Mouse (Mus musculus): ENCODE data around the gene Gm44973. TPM values are rescaled to one million over a fixed set of nuclear protein-coding genes. Genes with fewer than 3 reads are reported as not detected.

Gene Gm44973
- polyA plus RNA-seq, 1 experiment from 2014 or later: not detected

DNA sequence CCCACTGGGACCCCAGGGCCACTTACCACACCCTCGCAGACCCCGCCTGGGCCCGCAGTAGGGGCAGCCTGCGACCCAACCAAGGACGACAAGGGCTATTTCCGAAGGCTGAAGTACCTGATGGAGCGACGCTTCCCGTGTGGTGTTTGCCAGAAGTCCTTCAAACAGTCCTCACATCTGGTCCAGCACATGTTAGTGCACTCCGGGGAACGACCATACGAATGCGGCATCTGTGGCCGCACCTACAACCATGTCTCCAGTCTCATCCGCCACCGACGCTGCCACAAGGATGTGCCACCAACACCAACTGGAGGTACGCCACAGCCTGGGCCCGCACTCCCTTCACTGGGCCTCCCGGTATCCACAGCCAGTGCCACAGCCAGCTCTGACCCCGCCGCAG is 14.2 kb downstream of the Gm44973 start:
- DNase-seq: no peak
- H3K9me3 ChIP-seq (ENCODE audit: low read depth, low read length): peaks cover 40% of the 10 kb centered on the region
- no peak overlapping the region for H3K4me3 ChIP-seq (ENCODE audit: low read depth, low read length)
- H3K4me1 ChIP-seq (ENCODE audit: insufficient read depth): no peaks in the 10 kb centered on the region
- WGBS: 94% methylated on average over 22 of the region's 22 CpGs
- H3K9ac ChIP-seq: no peak overlapping the region
- ATAC-seq (ENCODE audit: insufficient read depth): no peak
- no peak overlapping the region for H3K27ac ChIP-seq (ENCODE audit: low read depth)
- no peak for TF ChIP-seq CTCF (IDR thresholded peaks at IDR 0.05; ENCODE audit: low read depth)
- H3K4me2 ChIP-seq: no peak overlapping the region
- no peaks in the 10 kb centered on the region for H3K27me3 ChIP-seq (ENCODE audit: insufficient read depth, low read length)
- H3K36me3 ChIP-seq (ENCODE audit: insufficient read depth): peaks cover 85% of the 10 kb centered on the region

DNA sequence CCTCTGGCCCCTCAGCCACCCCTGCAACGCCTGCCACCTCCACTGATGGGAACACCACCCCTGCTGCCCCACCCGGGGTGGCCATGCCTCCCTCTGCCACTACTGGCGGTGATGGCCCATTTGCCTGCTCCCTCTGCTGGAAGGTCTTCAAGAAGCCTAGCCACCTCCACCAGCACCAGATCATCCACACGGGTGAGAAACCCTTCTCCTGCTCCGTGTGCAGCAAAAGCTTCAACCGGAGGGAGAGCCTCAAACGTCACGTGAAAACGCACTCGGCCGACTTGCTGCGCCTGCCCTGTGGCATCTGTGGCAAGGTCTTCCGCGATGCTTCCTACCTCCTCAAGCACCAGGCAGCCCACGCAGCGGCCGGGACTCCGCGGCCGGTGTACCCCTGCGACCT is 14.7 kb downstream of the Gm44973 start:
- no peak overlapping the region for H3K4me2 ChIP-seq
- H3K36me3 ChIP-seq (ENCODE audit: insufficient read depth): peaks cover 81% of the 10 kb centered on the region
- H3K27me3 ChIP-seq (ENCODE audit: insufficient read depth, low read length): no peaks in the 10 kb centered on the region
- TF ChIP-seq CTCF (IDR thresholded peaks at IDR 0.05; ENCODE audit: low read depth): no peak
- no peak overlapping the region for H3K9ac ChIP-seq
- H3K9me3 ChIP-seq (ENCODE audit: low read depth, low read length): peaks cover 40% of the 10 kb centered on the region
- ATAC-seq (ENCODE audit: insufficient read depth) (no peak), DNase-seq (no peak)
- no peak overlapping the region for H3K27ac ChIP-seq (ENCODE audit: low read depth)
- no peaks in the 10 kb centered on the region for H3K4me1 ChIP-seq (ENCODE audit: insufficient read depth)
- 86% methylated on average over 21 of the region's 21 CpGs for WGBS
- H3K4me3 ChIP-seq (ENCODE audit: low read depth, low read length): no peak overlapping the region

DNA sequence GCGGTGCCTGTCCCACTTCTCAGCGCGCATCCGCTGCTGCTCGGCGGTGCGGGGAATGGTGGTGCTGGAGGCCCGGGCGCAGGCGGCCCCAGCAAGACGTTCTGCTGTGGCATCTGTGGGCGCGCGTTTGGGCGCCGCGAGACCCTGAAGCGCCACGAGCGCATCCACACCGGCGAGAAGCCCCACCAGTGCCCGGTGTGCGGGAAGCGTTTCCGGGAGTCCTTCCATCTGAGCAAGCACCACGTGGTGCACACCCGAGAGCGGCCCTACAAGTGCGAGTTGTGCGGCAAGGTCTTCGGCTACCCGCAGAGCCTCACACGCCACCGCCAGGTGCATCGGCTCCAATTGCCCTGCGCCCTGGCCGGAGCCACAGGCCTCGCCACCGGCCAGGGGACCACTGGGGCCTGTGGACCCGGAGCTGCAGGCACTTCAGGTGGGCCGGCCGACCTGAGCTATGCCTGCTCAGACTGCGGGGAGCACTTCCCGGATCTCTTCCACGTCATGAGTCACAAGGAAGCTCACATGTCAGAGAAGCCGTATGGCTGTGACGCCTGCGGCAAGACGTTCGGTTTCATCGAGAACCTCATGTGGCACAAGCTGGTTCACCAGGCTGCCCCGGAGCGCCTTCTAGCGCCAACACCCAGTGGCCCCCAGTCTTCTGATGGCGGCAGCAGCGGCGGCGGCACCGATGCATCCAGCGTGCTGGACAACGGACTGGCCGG is 15.4 kb downstream of the Gm44973 start:
- no peak for ATAC-seq (ENCODE audit: insufficient read depth)
- H3K4me1 ChIP-seq (ENCODE audit: insufficient read depth): no peaks in the 10 kb centered on the region

DNA sequence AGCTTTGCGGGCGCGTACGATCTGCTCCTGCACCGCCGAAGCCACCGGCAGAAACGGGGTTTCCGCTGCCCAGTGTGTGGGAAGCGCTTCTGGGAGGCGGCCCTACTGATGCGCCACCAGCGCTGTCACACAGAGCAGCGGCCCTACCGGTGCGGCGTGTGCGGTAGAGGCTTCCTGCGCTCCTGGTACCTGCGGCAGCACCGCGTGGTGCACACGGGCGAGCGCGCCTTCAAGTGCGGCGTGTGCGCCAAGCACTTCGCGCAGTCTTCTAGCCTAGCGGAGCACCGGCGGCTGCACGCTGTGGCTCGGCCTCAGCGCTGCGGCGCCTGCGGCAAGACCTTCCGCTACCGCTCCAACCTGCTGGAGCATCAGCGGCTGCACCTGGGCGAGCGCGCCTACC is 16.2 kb downstream of the Gm44973 start:
- WGBS: 84% methylated on average over 46 of the region's 46 CpGs
- Histone ChIP-seq H3K9ac (no peak overlapping the region), H3K27ac (ENCODE audit: low read depth) (no peak overlapping the region), H3K9me3 (ENCODE audit: low read depth, low read length) (peaks cover 40% of the 10 kb centered on the region), H3K27me3 (ENCODE audit: insufficient read depth, low read length) (no peaks in the 10 kb centered on the region), H3K36me3 (ENCODE audit: insufficient read depth) (peaks cover 83% of the 10 kb centered on the region), H3K4me2 (no peak overlapping the region), H3K4me1 (ENCODE audit: insufficient read depth) (no peaks in the 10 kb centered on the region), H3K4me3 (ENCODE audit: low read depth, low read length) (no peak overlapping the region)
- no peak for DNase-seq
- no peak for TF ChIP-seq CTCF (IDR thresholded peaks at IDR 0.05; ENCODE audit: low read depth)
- no peak for ATAC-seq (ENCODE audit: insufficient read depth)

More for the DNA sequence above, 15.4 kb downstream of the Gm44973 start:
- H3K4me2 ChIP-seq: no peak overlapping the region
- no peak for TF ChIP-seq CTCF (IDR thresholded peaks at IDR 0.05; ENCODE audit: low read depth)
- peaks cover 83% of the 10 kb centered on the region for H3K36me3 ChIP-seq (ENCODE audit: insufficient read depth)
- 84% methylated on average over 63 of the region's 63 CpGs for WGBS
- no peak overlapping the region for H3K4me3 ChIP-seq (ENCODE audit: low read depth, low read length)
- H3K9me3 ChIP-seq (ENCODE audit: low read depth, low read length): peaks cover 40% of the 10 kb centered on the region
- H3K27ac ChIP-seq (ENCODE audit: low read depth): no peak overlapping the region
- no peaks in the 10 kb centered on the region for H3K27me3 ChIP-seq (ENCODE audit: insufficient read depth, low read length)
- H3K9ac ChIP-seq: no peak overlapping the region
- DNase-seq: no peak

DNA sequence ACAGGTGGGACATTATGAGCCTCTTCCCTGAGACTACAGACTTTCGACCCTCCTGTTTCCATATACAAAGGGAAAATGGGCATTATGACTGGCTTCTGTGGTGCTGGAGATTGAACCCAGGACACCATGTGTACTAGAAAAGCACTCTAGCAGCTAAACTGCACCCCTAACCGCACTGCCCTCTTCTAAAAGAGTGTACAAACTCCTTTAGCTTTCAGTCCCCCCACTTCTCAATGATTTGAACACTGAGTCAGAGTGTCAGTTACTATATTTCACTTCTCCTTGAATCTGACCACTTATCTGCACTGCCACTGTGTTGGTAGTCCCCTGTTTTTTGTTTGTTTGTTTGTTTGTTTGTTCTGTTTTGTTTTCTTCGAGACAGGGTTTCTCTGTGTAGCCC is 18.5 kb downstream of the Gm44973 start, which contains the start of gene 4632433K11Rik:
Gene 4632433K11Rik (plus strand): TSS at position 301 of the 400 bp plus-strand sequence.
- 85% methylated on average over 3 of the region's 3 CpGs for WGBS
- Histone ChIP-seq H3K27me3 (ENCODE audit: insufficient read depth, low read length) (no peaks in the 10 kb centered on the region), H3K9ac (no peak within 1 kb of the TSS), H3K9me3 (ENCODE audit: low read depth, low read length) (peaks cover 38% of the 10 kb centered on the region), H3K27ac (ENCODE audit: low read depth) (no peak within 1 kb of the TSS), H3K36me3 (ENCODE audit: insufficient read depth) (peaks cover 69% of the 10 kb centered on the region), H3K4me3 (ENCODE audit: low read depth, low read length) (no peak within 1 kb of the TSS), H3K4me1 (ENCODE audit: insufficient read depth) (no peaks in the 10 kb centered on the region), H3K4me2 (no peak within 1 kb of the TSS)
- no peak for ATAC-seq (ENCODE audit: insufficient read depth)
- no peak for TF ChIP-seq CTCF (IDR thresholded peaks at IDR 0.05; ENCODE audit: low read depth)
- no peak for DNase-seq

DNA sequence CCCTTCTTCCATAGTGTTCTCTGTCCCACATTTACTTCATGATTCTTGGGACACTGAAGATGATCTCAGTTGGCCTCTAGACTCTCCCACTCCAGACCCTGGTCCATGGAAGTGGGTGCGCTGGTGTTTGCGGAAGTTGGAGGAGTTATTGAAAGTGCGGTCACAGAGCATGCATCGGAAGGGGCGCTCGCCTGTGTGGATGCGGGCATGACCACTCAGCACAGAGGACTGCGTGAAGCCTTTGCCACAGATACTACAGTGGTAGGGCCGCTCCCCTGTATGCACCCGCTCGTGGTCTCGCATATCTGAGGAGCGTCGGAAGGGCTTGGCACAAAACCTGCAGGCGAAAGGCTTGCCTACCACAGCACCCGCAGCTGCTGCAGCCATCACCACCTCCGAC is 20.3 kb downstream of the Gm44973 start:
- Histone ChIP-seq H3K27me3 (ENCODE audit: insufficient read depth, low read length) (no peaks in the 10 kb centered on the region), H3K4me3 (ENCODE audit: low read depth, low read length) (no peak overlapping the region), H3K9me3 (ENCODE audit: low read depth, low read length) (peaks cover 20% of the 10 kb centered on the region), H3K4me1 (ENCODE audit: insufficient read depth) (no peaks in the 10 kb centered on the region), H3K36me3 (ENCODE audit: insufficient read depth) (peaks cover 51% of the 10 kb centered on the region), H3K4me2 (no peak overlapping the region), H3K27ac (ENCODE audit: low read depth) (no peak overlapping the region), H3K9ac (no peak overlapping the region)
- no peak for TF ChIP-seq CTCF (IDR thresholded peaks at IDR 0.05; ENCODE audit: low read depth)
- no peak for DNase-seq
- 95% methylated on average over 17 of the region's 17 CpGs for WGBS
- ATAC-seq (ENCODE audit: insufficient read depth): no peak

DNA sequence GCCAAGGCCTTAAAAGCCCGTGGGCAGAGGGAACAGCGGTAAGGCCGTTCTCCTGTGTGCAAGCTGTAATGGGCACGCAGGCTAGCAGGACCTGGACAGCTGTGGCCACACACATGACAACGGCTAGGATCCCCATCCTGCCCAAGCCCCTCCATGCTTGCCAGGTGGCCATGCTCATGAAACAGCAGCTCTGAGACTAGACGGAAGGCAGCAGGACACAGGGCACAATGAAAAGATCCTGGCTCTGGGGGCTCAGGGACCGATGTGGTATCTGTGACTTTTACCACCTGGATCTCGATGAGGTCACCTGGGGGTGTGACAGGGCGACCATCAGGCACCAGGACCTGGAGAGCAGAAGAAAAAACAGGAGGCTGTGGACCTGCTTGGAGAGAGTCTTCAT is 20.8 kb downstream of the Gm44973 start:
- Histone ChIP-seq H3K27ac (ENCODE audit: low read depth) (no peak overlapping the region), H3K4me1 (ENCODE audit: insufficient read depth) (no peaks in the 10 kb centered on the region), H3K9ac (no peak overlapping the region), H3K4me2 (no peak overlapping the region), H3K9me3 (ENCODE audit: low read depth, low read length) (peaks cover 15% of the 10 kb centered on the region), H3K4me3 (ENCODE audit: low read depth, low read length) (no peak overlapping the region), H3K36me3 (ENCODE audit: insufficient read depth) (peaks cover 46% of the 10 kb centered on the region), H3K27me3 (ENCODE audit: insufficient read depth, low read length) (no peaks in the 10 kb centered on the region)
- DNase-seq: no peak
- ATAC-seq (ENCODE audit: insufficient read depth): no peak
- WGBS: 86% methylated on average over 9 of the region's 9 CpGs
- no peak for TF ChIP-seq CTCF (IDR thresholded peaks at IDR 0.05; ENCODE audit: low read depth)
